Mouse (Mus musculus) erythroblast, embryonic 14.5 days (primary cell): Measurements from ENCODE around the gene Rnf34. TPM values are rescaled to one million over a fixed set of nuclear protein-coding genes. Genes with fewer than 3 reads are reported as not detected.

Source experiments
- H3K27me3 ChIP-seq: 2 replicates; pipeline ENCODE4 v1.6.1; 2012; ENCODE audit warnings: inconsistent platforms; ENCODE audit not compliant: control insufficient read depth
- H3K36me3 ChIP-seq: 2 replicates; pipeline ENCODE4 v1.6.1; 2012; ENCODE audit warnings: mild to moderate bottlenecking, inconsistent platforms; ENCODE audit not compliant: control insufficient read depth
- H3K4me1 ChIP-seq: 2 replicates; pipeline ENCODE4 v1.6.1; 2012; ENCODE audit warnings: inconsistent platforms; ENCODE audit not compliant: control insufficient read depth
- H3K4me3 ChIP-seq: replicated peaks from 2 replicates; pipeline ENCODE3; 2012; ENCODE audit warnings: moderate library complexity, mild to moderate bottlenecking, inconsistent platforms
- H3K9me3 ChIP-seq: 2 replicates; pipeline ENCODE4 v1.6.1; 2012; ENCODE audit warnings: low read length, inconsistent platforms, mixed read lengths; ENCODE audit not compliant: control insufficient read depth
- GATA1 ChIP-seq: IDR thresholded peaks from 2 replicates; pipeline ENCODE4 v1.6.1; 2012; ENCODE audit warnings: low read length, inconsistent platforms, mixed read lengths
- TAL1 ChIP-seq: IDR thresholded peaks from 3 replicates; pipeline ENCODE4 v1.6.1; 2012; ENCODE audit warnings: low read length, inconsistent platforms, mixed read lengths
- polyA plus RNA-seq: library from polyadenylated mRNA; stranded (reverse); fragments of >175 nt; gene quantifications from 2 replicates; pipeline ENCODE4 v1.2.3, GENCODE M21; 2012

The Rnf34 gene
- polyA plus RNA-seq, 1 experiment: 0.77 TPM

DNA sequence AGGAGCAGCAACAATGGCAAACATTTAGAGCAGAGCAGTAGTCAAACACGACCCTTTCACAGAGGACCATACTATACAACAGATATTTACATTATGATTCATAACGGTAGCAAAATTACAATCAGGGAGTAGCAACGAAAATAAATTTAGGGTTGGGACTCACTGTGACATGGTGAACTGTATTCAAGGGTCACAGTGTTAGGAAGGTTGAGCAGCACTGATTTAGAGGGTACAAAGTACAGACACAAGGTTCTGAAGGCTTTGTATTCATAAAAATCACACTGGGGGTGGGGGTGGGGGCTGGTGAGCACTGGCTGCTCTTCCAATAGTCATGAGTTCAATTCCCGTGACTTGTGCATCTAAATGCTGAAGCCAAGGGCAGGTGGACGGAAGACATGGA, 70.7 kb downstream of the Rnf34 start:
- H3K4me1 ChIP-seq: peaks cover 2% of the 10 kb centered on the region
- no peaks in the 10 kb centered on the region for H3K9me3 ChIP-seq
- H3K4me3 ChIP-seq: no peak overlapping the region
- TF ChIP-seq TAL1 (no peak), GATA1 (no peak)
- no peaks in the 10 kb centered on the region for H3K27me3 ChIP-seq
- H3K36me3 ChIP-seq: no peaks in the 10 kb centered on the region

Other genes starting within 250 kb of the Rnf34 start
- gene Ift81, start 235.5 kb upstream of the Rnf34 start, polyA plus RNA-seq: not detected in 2 replicates
- gene P2rx7, start 206.1 kb upstream of the Rnf34 start, polyA plus RNA-seq: not detected in 2 replicates
- 0.03 and 0.24 TPM in 2 replicates for gene P2rx4, start 142.5 kb upstream of the Rnf34 start, polyA plus RNA-seq
- 2.1 and 2.4 TPM in 2 replicates for gene Camkk2, start 70.6 kb upstream of the Rnf34 start, polyA plus RNA-seq
- gene Anapc5, start 28.7 kb upstream of the Rnf34 start, polyA plus RNA-seq: 22.5 and 37.0 TPM in 2 replicates
- gene Kdm2b, start 139.8 kb downstream of the Rnf34 start, polyA plus RNA-seq: 2.1 and 2.4 TPM in 2 replicates
- 0.88 and 1.4 TPM in 2 replicates for gene Orai1, start 165.0 kb downstream of the Rnf34 start, polyA plus RNA-seq
- gene Morn3, start 197.0 kb downstream of the Rnf34 start, polyA plus RNA-seq: not detected in 2 replicates
- 9.4 and 10.1 TPM in 2 replicates for gene Tmem120b, start 218.4 kb downstream of the Rnf34 start, polyA plus RNA-seq